Mouse (Mus musculus) liver, embryonic 16.5 days (tissue): ENCODE measurements around the gene Lrfn1. TPM values are rescaled to one million over a fixed set of nuclear protein-coding genes. Genes with fewer than 3 reads are reported as not detected.

ENCODE experiments used
- ATAC-seq: fragments of 200-750 bp; cut with Nextera tagmentation; 2 replicates; pipeline ENCODE4 v1.8.0; 2017; ENCODE audit warnings: low read depth, mild to moderate bottlenecking, moderate number of reproducible peaks, moderate library complexity
- H3K27ac ChIP-seq: fragments of 300-500 bp; sonication (generic); 2 replicates; pipeline ENCODE4 v1.5.1; 2014; ENCODE audit warnings: mild to moderate bottlenecking, low read length
- H3K27me3 ChIP-seq: fragments of 300-500 bp; sonication (generic); 2 replicates; pipeline ENCODE4 v1.6.1; 2014; ENCODE audit warnings: low read depth, low read length, mixed read lengths; ENCODE audit not compliant: control insufficient read depth, insufficient read depth
- H3K36me3 ChIP-seq: fragments of 300-500 bp; sonication (generic); 2 replicates; pipeline ENCODE4 v1.6.1; 2014; ENCODE audit warnings: mild to moderate bottlenecking; ENCODE audit not compliant: control insufficient read depth, insufficient read depth
- H3K4me1 ChIP-seq: fragments of 300-500 bp; sonication (generic); 2 replicates; pipeline ENCODE4 v1.6.1; 2014; ENCODE audit warnings: low read depth, low read length, mixed read lengths; ENCODE audit not compliant: control insufficient read depth
- H3K4me2 ChIP-seq: fragments of 300-500 bp; sonication (generic); 2 replicates; pipeline ENCODE4 v1.6.1; 2014; ENCODE audit warnings: low read depth, low read length, mixed read lengths
- H3K4me3 ChIP-seq: fragments of 300-500 bp; sonication (generic); 2 replicates; pipeline ENCODE4 v1.5.1; 2014; ENCODE audit warnings: low read depth, mild to moderate bottlenecking, low read length
- H3K9ac ChIP-seq: fragments of 300-500 bp; sonication (generic); 2 replicates; pipeline ENCODE4 v1.6.1; 2014; ENCODE audit warnings: low read depth, low read length
- H3K9me3 ChIP-seq: fragments of 300-500 bp; sonication (generic); replicated peaks from 2 replicates; pipeline ENCODE4 v1.6.1; 2016; ENCODE audit warnings: low read length; ENCODE audit not compliant: control insufficient read depth
- WGBS: fragments of 180-500 bp; shearing (Covaris S2); extraction: QIAGEN DNeasy Blood & Tissue Kit; methylation state at CpG from one replicate; pipeline ENCODE4 v1.1.7; 2014; ENCODE audit not compliant: insufficient replicate concordance; 5-methylcytosine and 5-hydroxymethylcytosine counted together
- polyA plus RNA-seq: library from polyadenylated mRNA; unstranded; fragments of >200 nt; fragmentation: Nextera tagmentation; extraction: Ambion mirVana; gene quantifications from 2 replicates; pipeline ENCODE4 v1.2.1, GENCODE M21; 2015

Gene Lrfn1
- polyA plus RNA-seq, 1 experiment from 2014 or later, result 0.12 TPM

DNA sequence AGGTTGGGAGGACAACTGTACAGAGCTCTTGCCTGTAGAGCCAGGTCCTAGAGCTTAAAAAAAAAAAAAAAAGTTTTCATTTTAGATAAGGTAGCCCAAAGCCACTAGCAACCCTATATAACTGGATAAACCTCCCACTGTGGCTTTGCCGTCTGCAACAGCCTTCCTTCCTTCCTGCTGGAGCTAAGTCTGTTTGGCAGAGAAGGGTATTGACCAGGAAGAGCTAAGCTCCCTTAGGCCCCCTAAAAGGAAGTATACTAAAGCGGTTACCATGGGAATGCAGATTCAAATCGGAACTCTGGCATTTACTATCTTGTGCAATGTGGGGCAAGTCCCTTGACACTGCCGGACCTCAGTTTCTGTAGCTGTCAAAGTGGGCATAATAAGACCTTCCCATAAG is 9.1 kb upstream of the Lrfn1 start:
- Histone ChIP-seq H3K27me3 (no peaks in the 10 kb centered on the region), H3K4me3 (peak overlapping the region; percentile 7), H3K9me3 (no peaks in the 10 kb centered on the region), H3K36me3 (no peaks in the 10 kb centered on the region), H3K4me1 (no peaks in the 10 kb centered on the region; the same call in 1 of the 2 replicates), H3K27ac (peak overlapping the region; percentile 10), H3K9ac (no peak overlapping the region), H3K4me2 (peak overlapping the region; percentile 23)
- ATAC-seq, result peak; percentile 52; the same call in 1 of the 2 replicates
- 6% methylated on average over 4 of the region's 4 CpGs for WGBS

DNA sequence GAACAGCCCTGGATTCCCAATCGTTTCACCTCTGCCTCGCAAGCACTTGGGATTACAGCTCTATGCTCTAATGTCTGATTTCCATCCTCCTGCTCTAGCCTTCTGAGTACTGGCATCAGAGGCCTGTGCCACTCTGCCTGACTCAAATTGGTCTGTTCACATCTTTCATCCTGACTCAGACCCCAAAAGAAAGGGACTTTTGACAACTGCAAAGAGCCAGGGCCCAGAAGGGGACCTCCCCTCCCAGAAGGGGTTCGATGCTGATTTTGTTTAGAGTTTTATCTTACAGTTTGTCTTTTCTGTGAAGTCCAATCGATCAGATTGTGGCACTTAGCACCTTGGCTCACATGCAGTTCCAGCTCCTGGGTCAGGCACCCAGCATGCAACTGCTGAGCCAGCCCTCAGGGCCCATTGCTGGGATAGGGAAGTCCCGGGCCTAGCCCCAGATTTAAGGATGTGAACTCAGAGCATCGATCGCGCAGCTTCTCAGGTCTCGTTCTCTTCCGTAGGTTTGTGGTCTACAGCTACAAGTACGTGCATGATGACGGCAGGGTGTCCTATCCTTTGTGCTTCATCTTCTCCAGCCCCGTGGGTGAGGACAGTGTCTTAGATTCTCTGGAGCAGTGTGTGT is 7.3 kb upstream of the Lrfn1 start:
- no peaks in the 10 kb centered on the region for H3K27me3 ChIP-seq
- no peak overlapping the region for H3K4me2 ChIP-seq
- no peak overlapping the region for H3K4me3 ChIP-seq
- no peaks in the 10 kb centered on the region; the same call in 1 of the 2 replicates for H3K4me1 ChIP-seq
- WGBS, result 52% methylated on average over 13 of the region's 13 CpGs
- no peaks in the 10 kb centered on the region for H3K36me3 ChIP-seq
- H3K9ac ChIP-seq, result no peak overlapping the region
- ATAC-seq, result no peak
- H3K27ac ChIP-seq, result no peak overlapping the region
- H3K9me3 ChIP-seq, result no peaks in the 10 kb centered on the region

DNA sequence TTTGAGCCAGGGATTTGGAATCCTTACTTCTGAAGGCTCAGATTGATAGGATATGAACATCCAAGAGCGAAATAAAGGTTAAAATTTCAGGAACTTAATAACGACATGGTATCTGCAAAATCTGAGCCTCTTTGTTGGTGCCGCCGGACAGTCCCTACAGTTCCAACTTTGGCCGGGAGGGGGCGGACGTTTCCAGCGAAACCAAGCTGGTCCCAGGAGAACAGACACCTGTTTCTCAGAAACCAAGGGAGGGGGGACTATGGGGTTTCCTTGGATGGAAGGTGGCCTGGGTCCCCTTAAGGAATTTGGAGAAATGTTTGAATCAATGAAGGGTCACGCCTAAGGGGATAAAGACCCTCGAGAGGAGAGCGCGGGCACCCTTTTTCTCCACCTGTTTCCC is 5.3 kb upstream of the Lrfn1 start:
- Histone ChIP-seq H3K36me3 (no peaks in the 10 kb centered on the region), H3K4me1 (no peaks in the 10 kb centered on the region; the same call in 1 of the 2 replicates), H3K4me2 (no peak overlapping the region), H3K9me3 (no peaks in the 10 kb centered on the region), H3K9ac (no peak overlapping the region), H3K4me3 (no peak overlapping the region), H3K27ac (no peak overlapping the region), H3K27me3 (peaks cover 7% of the 10 kb centered on the region)
- 17% methylated on average over 12 of the region's 12 CpGs for WGBS
- ATAC-seq, result no peak

DNA sequence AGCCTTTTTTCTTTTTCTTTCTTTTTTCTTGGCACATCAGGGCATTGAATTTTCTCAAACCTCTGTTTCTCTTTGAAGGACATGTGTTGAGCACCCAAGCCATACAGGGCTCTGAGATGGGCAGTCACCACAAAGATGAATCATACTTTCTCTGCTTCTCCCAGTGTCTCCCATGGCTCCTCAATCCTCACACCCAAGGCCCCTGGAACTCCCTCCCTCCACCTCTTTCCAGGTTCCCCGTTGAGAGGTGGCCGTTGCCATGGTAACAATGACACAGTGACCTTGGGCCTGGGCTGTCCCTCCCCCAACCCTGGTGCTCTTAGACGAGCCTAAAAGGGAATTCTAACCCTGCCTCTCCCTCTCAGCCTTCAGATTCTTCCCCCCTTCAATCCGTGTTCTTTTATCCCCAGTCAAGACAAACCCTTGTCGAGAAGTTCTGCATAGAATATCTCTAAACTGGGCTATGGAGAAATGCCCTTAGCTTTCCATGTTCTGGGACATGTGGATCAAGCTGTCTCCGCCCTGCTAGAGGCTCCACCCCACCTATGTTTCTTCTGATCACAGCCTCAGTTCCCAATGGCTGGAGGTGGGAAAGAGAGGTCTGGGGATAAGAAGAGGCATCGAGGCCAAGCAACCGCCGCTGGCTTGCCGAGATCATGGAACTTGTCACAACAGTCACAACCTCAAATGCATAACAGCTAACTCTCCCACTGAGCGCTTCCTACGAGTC is 4.5 kb upstream of the Lrfn1 start:
- Histone ChIP-seq H3K4me1 (peaks cover 2% of the 10 kb centered on the region; the same call in 1 of the 2 replicates), H3K9me3 (no peaks in the 10 kb centered on the region), H3K4me2 (no peak overlapping the region), H3K27ac (no peak overlapping the region), H3K4me3 (no peak overlapping the region), H3K36me3 (no peaks in the 10 kb centered on the region), H3K27me3 (peaks cover 15% of the 10 kb centered on the region), H3K9ac (no peak overlapping the region)
- WGBS, result 52% methylated on average over 12 of the region's 12 CpGs
- ATAC-seq, result no peak

DNA sequence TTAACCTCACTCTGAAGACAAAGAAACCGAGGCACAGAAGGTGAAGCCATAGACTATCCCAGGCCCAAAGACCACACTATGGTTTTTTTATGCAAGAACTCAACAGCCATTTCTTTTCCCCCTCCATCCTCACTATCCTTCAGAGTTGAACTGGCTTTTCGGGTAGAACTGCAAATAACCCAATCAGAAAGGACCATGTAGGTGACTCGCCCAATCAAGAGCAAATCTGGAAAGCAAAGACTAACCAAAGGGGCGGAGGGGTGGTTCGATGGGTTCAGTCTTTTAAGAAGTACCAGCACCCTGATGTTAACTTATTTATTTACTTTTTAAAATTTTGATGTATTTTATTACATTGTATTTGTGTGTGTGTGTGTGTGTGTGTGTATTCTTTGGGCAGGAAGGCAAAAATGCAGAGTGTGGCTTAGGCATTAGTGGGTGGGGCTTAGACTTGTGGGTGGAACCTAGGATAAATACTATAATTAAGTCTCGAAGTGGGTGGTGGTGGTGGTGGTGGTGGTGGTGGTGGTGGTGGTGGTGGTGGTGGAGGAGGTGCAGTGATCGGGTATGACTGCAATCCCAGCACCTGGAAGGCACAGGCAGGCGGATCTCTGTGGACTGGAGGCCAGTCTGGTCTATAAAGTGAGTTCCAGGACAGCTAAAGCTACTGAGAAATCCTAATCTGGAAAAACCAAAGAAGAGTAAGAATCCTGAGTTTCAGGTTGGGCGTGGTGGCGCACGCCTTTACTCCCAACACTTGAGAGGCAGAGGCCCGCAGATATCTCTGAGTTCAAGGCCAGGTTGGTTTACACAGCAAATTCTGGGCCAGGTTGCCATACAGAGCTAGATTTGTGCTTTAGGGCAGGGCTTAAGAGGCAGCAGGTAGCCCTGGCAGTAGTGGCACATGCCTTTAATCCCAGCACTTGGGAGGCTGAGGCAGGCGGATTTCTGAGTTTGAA is 3.6 kb upstream of the Lrfn1 start:
- ATAC-seq, result no peak
- Histone ChIP-seq H3K27ac (no peak overlapping the region), H3K9ac (no peak overlapping the region), H3K36me3 (no peaks in the 10 kb centered on the region), H3K9me3 (no peaks in the 10 kb centered on the region), H3K4me3 (no peak overlapping the region), H3K27me3 (peaks cover 20% of the 10 kb centered on the region), H3K4me1 (peaks cover 3% of the 10 kb centered on the region; the same call in 1 of the 2 replicates), H3K4me2 (no peak overlapping the region)
- WGBS, result 50% methylated on average over 13 of the region's 13 CpGs

DNA sequence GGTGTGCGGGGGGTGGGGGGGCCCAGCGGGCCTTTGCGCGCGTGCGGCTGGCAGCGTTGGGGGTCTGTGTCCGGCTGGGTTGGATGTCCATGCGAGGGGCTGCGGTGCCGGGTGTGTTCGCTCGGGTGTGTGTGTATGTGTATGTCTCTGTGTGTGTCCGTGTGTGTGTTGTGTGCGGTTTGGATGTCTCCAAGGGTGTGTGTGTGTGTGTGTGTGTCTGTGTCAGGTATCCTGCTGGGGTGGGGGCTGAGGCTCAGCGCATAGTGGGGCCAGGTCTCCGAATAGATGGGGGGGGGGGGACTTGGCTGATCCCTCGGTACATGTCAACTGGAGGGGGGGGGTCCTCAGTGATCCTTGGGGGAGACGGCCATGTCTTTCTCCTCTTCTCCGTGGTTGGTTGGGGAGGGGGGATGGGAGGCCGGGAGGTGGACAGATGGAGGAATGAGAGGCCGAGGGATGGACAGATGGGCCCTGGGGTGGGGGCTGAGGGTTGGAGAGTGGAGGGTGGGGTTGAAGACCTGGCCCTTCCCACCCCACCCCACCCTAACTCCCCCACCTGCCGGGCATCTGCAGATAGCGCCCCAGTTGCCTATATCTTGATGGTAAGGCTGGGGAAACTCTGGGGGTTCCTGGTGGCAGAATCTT is 703 bp downstream of the Lrfn1 start:
- no peaks in the 10 kb centered on the region for H3K36me3 ChIP-seq
- peaks cover 20% of the 10 kb centered on the region for H3K27me3 ChIP-seq
- peak overlapping the region; percentile 54 for H3K9ac ChIP-seq
- WGBS, result 3% methylated on average over 24 of the region's 24 CpGs
- peak overlapping the region; percentile 64 for H3K4me3 ChIP-seq
- no peak overlapping the region for H3K27ac ChIP-seq
- H3K4me1 ChIP-seq, result peaks cover 3% of the 10 kb centered on the region; the same call in 1 of the 2 replicates
- ATAC-seq, result no peak
- H3K4me2 ChIP-seq, result peak overlapping the region; percentile 91
- H3K9me3 ChIP-seq, result no peaks in the 10 kb centered on the region

DNA sequence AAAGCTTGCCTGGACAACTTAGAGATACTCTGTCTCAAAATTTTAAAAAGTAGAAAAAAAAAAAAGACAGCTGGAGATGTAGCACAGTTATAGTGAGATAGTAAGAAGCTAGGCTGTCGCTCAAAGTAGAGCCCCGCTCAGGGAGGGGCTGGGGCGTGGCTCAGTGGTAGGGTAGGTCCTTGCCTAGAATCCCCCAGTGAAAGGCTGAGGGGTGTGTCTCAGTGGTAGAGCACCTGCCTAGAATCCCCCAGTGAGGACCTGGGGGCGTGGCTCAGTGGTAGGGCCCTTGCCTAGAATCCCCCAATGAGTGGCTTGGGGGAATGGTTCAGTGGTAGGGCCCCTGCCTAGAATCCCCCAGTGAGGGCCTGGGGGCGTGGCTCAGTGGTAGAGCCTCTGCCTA is 8.6 kb downstream of the Lrfn1 start:
- H3K9me3 ChIP-seq, result no peaks in the 10 kb centered on the region
- no peak overlapping the region for H3K27ac ChIP-seq
- H3K4me3 ChIP-seq, result no peak overlapping the region
- H3K4me2 ChIP-seq, result no peak overlapping the region
- ATAC-seq, result no peak
- H3K9ac ChIP-seq, result no peak overlapping the region
- H3K36me3 ChIP-seq, result no peaks in the 10 kb centered on the region
- H3K4me1 ChIP-seq, result no peaks in the 10 kb centered on the region
- WGBS, result 71% methylated on average over 4 of the region's 5 CpGs
- H3K27me3 ChIP-seq, result no peaks in the 10 kb centered on the region

DNA sequence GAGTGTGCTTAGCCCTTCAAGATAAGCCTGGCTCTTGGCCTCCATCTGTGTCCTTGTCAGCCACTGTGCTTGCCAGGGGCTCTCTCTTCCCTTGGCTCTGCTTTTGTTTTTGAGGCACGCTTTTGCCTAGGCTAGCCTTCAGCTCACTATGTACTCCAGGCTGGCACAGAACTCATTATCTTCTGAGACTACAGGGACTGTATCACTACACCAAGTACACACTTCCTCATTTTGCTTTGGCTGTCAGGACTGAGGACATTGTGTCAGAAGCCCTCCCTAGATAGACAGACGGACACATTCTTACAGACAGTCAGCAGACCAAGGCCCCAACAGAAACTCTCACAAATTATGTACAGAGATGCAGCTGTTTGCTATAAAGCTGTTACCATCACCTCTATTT is 11.0 kb downstream of the Lrfn1 start:
- H3K27ac ChIP-seq, result no peak overlapping the region
- no peak overlapping the region for H3K9ac ChIP-seq
- WGBS, result 58% methylated on average over 2 of the region's 2 CpGs
- H3K4me3 ChIP-seq, result no peak overlapping the region
- no peak overlapping the region for H3K4me2 ChIP-seq
- H3K36me3 ChIP-seq, result no peaks in the 10 kb centered on the region
- no peak for ATAC-seq
- H3K9me3 ChIP-seq, result no peaks in the 10 kb centered on the region
- peaks cover 14% of the 10 kb centered on the region for H3K27me3 ChIP-seq
- peaks cover 2% of the 10 kb centered on the region; the same call in 1 of the 2 replicates for H3K4me1 ChIP-seq
